Mouse (Mus musculus) left cerebral cortex, adult 2 months (tissue): Measurements from ENCODE around the gene Prps1. TPM values are rescaled to one million over a fixed set of nuclear protein-coding genes. Genes with fewer than 3 reads are reported as not detected.

Source experiments
- DNase-seq, 2 experiments: peaks; one replicate each; pipeline ENCODE4 v3.0.0; 2021 to 2022; ENCODE audit warnings: low spot score in 2 of 2, mixed read lengths in 1 of 2; ENCODE audit errors: extremely low spot score in 1 of 2
- H3K27ac ChIP-seq: fragments of 200-600 bp; 2 replicates; pipeline ENCODE4 v1.8.1; 2022
- H3K4me3 ChIP-seq: fragments of 200-600 bp; 2 replicates; pipeline ENCODE4 v1.8.1; 2022
- CTCF ChIP-seq: fragments of 200-600 bp; IDR thresholded peaks from 2 replicates; pipeline ENCODE4 v1.8.1; 2022; ENCODE audit warnings: antibody characterized with exemption, mild to moderate bottlenecking, moderate library complexity
- intact Hi-C: fragments of 180-260 bp; cut with DNase I; formaldehyde crosslinking; loops from one replicate; pipeline ENCODE4 v1.15.1; 2025
- total RNA-seq, 2 experiments: library from RNA; stranded (reverse); gene quantifications; 2 replicates each; pipeline ENCODE4 v1.2.3; 2021

Gene Prps1
- total RNA-seq, 2 experiments from 2014 or later, result 62.8 to 76.9 TPM

DNA sequence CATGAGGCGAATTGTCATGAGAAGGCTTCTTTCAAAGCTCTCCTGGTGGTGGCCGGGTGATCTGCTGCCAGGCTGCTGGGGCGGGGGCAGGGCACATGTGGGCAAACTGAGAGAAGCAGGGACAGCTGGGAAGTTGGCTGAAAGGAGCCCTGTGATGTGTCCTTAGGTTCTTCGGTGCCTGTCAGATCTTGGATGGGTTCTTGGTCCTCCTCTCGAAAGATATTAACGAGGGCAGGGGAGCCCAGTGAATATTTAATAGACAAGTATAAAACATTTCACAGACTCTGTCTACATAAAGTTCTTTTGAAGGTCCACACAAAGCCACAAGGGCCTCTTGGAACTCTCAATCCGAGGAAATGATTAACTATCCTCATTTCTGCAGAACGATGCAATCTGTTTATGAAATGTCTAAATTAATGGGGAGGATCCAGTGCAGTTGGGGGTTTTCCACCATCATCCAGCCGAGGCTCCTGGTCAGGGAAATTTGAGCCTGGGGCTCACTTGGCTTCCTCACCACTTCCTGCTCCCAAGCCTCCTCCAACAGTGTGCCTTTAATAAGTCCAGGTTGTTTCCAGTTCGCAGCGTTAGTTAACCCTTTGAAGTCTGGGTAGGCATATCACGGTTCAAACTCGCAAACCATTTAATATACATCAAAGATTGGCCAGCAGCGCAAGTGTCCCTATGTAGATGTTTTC lies 65.8 kb downstream of the Prps1 start:
- no peak overlapping the region for H3K4me3 ChIP-seq
- no peak for DNase-seq
- intact Hi-C loops, result no loop called here
- no peak; the same call in 1 of the 2 replicates for TF ChIP-seq CTCF
- H3K27ac ChIP-seq, result no peak overlapping the region

DNA sequence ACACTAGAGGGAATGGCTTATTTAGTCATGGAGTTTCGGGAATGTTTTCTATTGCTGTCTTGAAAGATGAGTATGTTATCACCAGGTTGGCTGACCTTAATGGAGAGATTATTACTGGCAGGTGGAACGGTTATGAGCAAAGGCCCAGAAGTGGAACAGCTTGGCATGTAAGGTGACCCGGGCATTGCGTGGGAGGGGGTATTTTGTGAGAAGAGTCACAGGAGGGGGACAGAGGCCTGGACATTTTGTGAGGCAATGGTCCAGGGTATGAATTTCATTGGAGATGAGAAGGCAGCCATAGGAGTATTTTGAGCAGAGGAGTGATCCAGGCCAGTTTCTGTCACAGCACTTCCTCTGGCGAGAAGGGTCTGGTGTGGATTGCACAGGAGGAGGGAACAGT lies 67.8 kb downstream of the Prps1 start:
- no peak overlapping the region for H3K4me3 ChIP-seq
- DNase-seq, result no peak
- intact Hi-C loops, result no loop called here
- no peak for TF ChIP-seq CTCF
- no peak overlapping the region for H3K27ac ChIP-seq

Other genes starting within 250 kb of the Prps1 start
- 10 to 100 TPM; 25.6 to 28.6 TPM for gene Frmpd3, start 114.3 kb upstream of the Prps1 start, total RNA-seq
- 100 to 1,000 TPM; 121 to 145 TPM for gene Tsc22d3, start 144.0 kb downstream of the Prps1 start, total RNA-seq
- 10 to 100 TPM; 23.0 to 24.4 TPM for gene Mid2, start 208.0 kb downstream of the Prps1 start, total RNA-seq